Mouse (Mus musculus) G1E (cell line): ENCODE results near the gene Srpk1.

Experiments used
- CTCF ChIP-seq: IDR thresholded peaks from 2 replicates; pipeline ENCODE4 v1.5.1; 2012; ENCODE audit warnings: low read depth, low read length, inconsistent platforms, mixed read lengths
- GATA1 ChIP-seq: IDR thresholded peaks from 2 replicates; pipeline ENCODE4 v1.6.1; 2012; ENCODE audit warnings: borderline replicate concordance, low read length, inconsistent platforms, mixed read lengths
- GATA2 ChIP-seq: IDR thresholded peaks from 2 replicates; pipeline ENCODE4 v1.6.1; 2012; ENCODE audit warnings: low read depth, low read length, inconsistent platforms, borderline replicate concordance
- POLR2AphosphoS5 ChIP-seq: IDR thresholded peaks from 2 replicates; pipeline ENCODE4 v1.6.1; 2012; ENCODE audit warnings: low read depth, low read length, inconsistent platforms; ENCODE audit not compliant: insufficient replicate concordance
- TAL1 ChIP-seq: conservative IDR thresholded peaks from 2 replicates; pipeline ENCODE4 v1.6.1; 2012; ENCODE audit warnings: low read depth, low read length, inconsistent platforms, mixed read lengths

DNA sequence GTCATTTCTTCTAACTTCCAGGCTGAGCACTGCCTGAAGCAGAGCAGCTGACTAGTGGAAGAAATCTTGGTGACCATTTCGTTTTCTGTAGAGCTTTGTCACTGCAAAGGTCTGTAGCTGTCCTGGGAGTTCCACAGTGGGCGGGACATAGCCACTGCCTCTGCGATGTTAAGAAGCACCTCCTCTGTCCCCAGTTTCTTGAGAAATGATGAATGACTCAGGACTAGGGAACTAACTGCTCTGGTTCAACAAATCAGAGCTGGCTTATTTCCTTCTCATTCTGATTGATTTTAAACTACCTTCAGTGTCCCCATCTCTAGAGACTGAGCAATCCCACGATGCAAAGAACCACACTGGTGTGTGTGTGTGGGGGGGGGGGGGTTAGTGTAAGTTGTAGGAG lies 21.6 kb upstream of the Srpk1 start:
- no peak for TF ChIP-seq CTCF
- TF ChIP-seq GATA2 = no peak
- TF ChIP-seq POLR2AphosphoS5 = no peak
- no peak for TF ChIP-seq GATA1
- no peak for TF ChIP-seq TAL1
